Mouse (Mus musculus): ENCODE measurements around the gene Maml3. TPM values are rescaled to one million over a fixed set of nuclear protein-coding genes. Genes with fewer than 3 reads are reported as not detected.

Maml3 gene
- 5.5 and 6.0 TPM in 2 replicates for polyA plus RNA-seq (2016; fragmentation: Nextera tagmentation; extraction: Ambion mirVana)

- under 1% methylated on average over 49 of the region's 49 CpGs for WGBS
- peaks cover 25% of the 10 kb centered on the region for H3K4me1 ChIP-seq
- DNase-seq (ENCODE audit: low spot score), result peak; percentile 97
- H3K4me3 ChIP-seq, result peak within 1 kb of the TSS; percentile 93
- H3K27ac ChIP-seq (replicated peaks), result peak within 1 kb of the TSS; percentile 97
- H3K36me3 ChIP-seq (replicated peaks), result no peaks in the 10 kb centered on the region
- H3K27me3 ChIP-seq (replicated peaks; ENCODE audit: low read depth, poor library complexity, severe bottlenecking), result no peaks in the 10 kb centered on the region
- no peaks in the 10 kb centered on the region for H3K9me3 ChIP-seq
These were observed at the start of gene Maml3 for GRCm38 (mm10) chr3:52104636-52105151. Maml3 (minus strand) TSS chr3:52105076.

GRCm38 (mm10) chr3:52151155-52151554, 46.3 kb upstream of the Maml3 start:
- WGBS, result 73% methylated on average over 3 of the region's 3 CpGs
- no peaks in the 10 kb centered on the region for H3K27me3 ChIP-seq (replicated peaks; ENCODE audit: low read depth, poor library complexity, severe bottlenecking)
- peaks cover 3% of the 10 kb centered on the region; the same call in 1 of the 2 replicates for H3K9me3 ChIP-seq
- no peak for DNase-seq (ENCODE audit: low spot score)
- H3K27ac ChIP-seq (replicated peaks), result no peak overlapping the region
- H3K4me3 ChIP-seq, result no peak overlapping the region
- no peaks in the 10 kb centered on the region for H3K4me1 ChIP-seq
- no peaks in the 10 kb centered on the region for H3K36me3 ChIP-seq (replicated peaks)

GRCm38 (mm10) chr3:52148301-52148700, 43.4 kb upstream of the Maml3 start:
- 51% methylated on average over 4 of the region's 4 CpGs for WGBS
- DNase-seq (ENCODE audit: low spot score), result no peak
- H3K4me1 ChIP-seq, result peaks cover under 1% of the 10 kb centered on the region; the same call in 1 of the 2 replicates

GRCm38 (mm10) chr3:52144776-52145460, 40.0 kb upstream of the Maml3 start:
- Histone ChIP-seq H3K9me3 (no peaks in the 10 kb centered on the region), H3K27me3 (replicated peaks; ENCODE audit: low read depth, poor library complexity, severe bottlenecking) (no peaks in the 10 kb centered on the region), H3K4me3 (no peak overlapping the region), H3K36me3 (replicated peaks) (no peaks in the 10 kb centered on the region), H3K27ac (replicated peaks) (no peak overlapping the region), H3K4me1 (peaks cover 5% of the 10 kb centered on the region; the same call in 1 of the 2 replicates)
- 90% methylated on average over 12 of the region's 12 CpGs for WGBS
- no peak for DNase-seq (ENCODE audit: low spot score)

More at GRCm38 (mm10) chr3:52148301-52148700, 43.4 kb upstream of the Maml3 start:
- Histone ChIP-seq H3K36me3 (replicated peaks) (no peaks in the 10 kb centered on the region), H3K9me3 (no peaks in the 10 kb centered on the region), H3K27ac (replicated peaks) (no peak overlapping the region), H3K4me3 (no peak overlapping the region), H3K27me3 (replicated peaks; ENCODE audit: low read depth, poor library complexity, severe bottlenecking) (no peaks in the 10 kb centered on the region)

DNA sequence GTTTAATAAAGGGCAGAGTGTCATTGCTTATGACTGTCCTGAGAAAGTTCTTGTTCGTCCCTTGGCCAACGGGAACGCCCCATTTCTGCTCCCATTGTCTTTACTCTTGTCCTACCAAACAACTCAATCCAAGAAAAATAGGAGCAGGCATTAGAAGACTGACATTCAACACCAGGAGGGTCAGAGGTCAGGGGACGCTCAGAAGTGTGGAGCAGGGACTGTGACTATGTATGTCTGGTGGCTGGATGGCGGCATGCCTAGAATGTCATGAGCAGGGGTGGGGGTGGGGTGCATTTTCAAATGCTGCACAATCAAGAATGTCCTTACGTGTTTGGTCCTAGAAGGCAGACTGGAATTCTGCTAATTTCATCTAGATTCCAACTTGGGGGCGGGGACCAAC, 38.1 kb upstream of the Maml3 start:
- Histone ChIP-seq H3K4me1 (peaks cover 5% of the 10 kb centered on the region; the same call in 1 of the 2 replicates), H3K36me3 (replicated peaks) (no peaks in the 10 kb centered on the region), H3K27me3 (replicated peaks; ENCODE audit: low read depth, poor library complexity, severe bottlenecking) (no peaks in the 10 kb centered on the region), H3K9me3 (no peaks in the 10 kb centered on the region), H3K27ac (replicated peaks) (no peak overlapping the region), H3K4me3 (no peak overlapping the region)
- WGBS, result 64% methylated on average over 7 of the region's 7 CpGs
- DNase-seq (ENCODE audit: low spot score), result peak; percentile 15

DNA sequence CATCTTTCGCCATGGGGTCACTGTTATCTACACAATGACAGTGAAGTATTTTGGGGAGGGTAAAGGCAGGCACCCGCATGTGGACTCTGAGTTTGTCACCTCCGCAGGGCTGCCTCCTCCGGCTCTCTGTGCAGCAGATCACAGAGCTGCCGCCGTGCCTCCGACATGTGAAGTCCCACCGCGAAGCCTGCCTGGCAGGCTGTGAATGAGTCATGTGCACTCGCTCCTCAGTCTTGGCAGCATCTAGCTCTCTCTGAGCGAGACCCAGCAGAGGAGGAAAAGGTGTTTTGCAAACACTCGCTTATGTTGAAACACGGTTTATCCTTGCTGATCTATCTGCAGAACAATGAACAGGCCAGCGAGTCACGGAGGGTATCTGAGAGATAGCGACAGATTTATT, 35.3 kb upstream of the Maml3 start:
- 88% methylated on average over 16 of the region's 16 CpGs for WGBS
- peaks cover 5% of the 10 kb centered on the region; the same call in 1 of the 2 replicates for H3K4me1 ChIP-seq
- H3K27ac ChIP-seq (replicated peaks), result no peak overlapping the region
- H3K36me3 ChIP-seq (replicated peaks), result no peaks in the 10 kb centered on the region
- no peak overlapping the region for H3K4me3 ChIP-seq
- no peaks in the 10 kb centered on the region for H3K9me3 ChIP-seq
- no peak for DNase-seq (ENCODE audit: low spot score)
- no peaks in the 10 kb centered on the region for H3K27me3 ChIP-seq (replicated peaks; ENCODE audit: low read depth, poor library complexity, severe bottlenecking)

DNA sequence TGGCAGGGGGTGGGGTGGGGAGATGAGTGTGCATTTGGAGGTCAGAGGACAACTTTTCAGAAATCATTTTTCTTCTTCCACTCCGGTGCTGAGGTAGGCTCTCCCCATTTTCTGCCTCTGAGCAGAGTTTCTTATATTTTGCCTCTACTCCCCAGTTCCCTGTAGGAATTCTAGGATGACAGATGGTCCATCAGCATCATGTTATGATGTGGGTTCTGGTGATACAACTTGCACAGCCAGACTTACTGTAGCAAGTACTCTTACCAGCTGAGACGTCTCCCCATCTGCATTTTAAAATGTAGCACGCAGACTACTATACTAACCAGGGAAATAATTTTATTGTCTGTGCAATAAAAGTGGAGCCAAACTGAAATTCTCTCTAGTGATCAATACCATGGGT, 20.5 kb upstream of the Maml3 start:
- no peak overlapping the region for H3K27ac ChIP-seq (replicated peaks)
- no peaks in the 10 kb centered on the region for H3K4me1 ChIP-seq
- no peaks in the 10 kb centered on the region for H3K27me3 ChIP-seq (replicated peaks; ENCODE audit: low read depth, poor library complexity, severe bottlenecking)
- no peaks in the 10 kb centered on the region for H3K36me3 ChIP-seq (replicated peaks)
- no peak overlapping the region for H3K4me3 ChIP-seq
- no peaks in the 10 kb centered on the region for H3K9me3 ChIP-seq
- no peak for DNase-seq (ENCODE audit: low spot score)
- WGBS, result 88% methylated on average over 3 of the region's 3 CpGs

DNA sequence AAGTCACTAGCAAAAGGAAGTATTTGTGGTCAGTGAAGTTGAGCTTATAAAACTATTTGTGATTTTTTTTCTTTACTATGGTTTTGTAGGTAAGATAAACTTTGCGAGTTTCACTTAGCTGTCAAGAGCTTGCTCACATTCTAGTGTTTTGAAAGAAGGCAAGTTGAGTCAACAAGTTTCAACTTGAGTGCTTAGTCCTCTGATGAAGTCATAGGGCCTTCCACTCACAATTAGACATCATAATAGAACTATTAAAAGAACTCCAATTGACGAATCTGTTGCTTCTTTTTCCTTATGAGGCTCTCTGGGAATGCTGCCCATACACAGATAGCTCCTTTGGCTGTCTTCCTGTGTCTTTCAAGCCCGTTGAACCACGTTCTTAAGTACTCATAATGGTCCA, 16.0 kb upstream of the Maml3 start:
- 85% methylated on average over 4 of the region's 4 CpGs for WGBS
- no peak for DNase-seq (ENCODE audit: low spot score)
- Histone ChIP-seq H3K36me3 (replicated peaks) (no peaks in the 10 kb centered on the region), H3K27ac (replicated peaks) (no peak overlapping the region), H3K4me1 (no peaks in the 10 kb centered on the region), H3K4me3 (no peak overlapping the region), H3K27me3 (replicated peaks; ENCODE audit: low read depth, poor library complexity, severe bottlenecking) (no peaks in the 10 kb centered on the region), H3K9me3 (no peaks in the 10 kb centered on the region)

GRCm38 (mm10) chr3:52119216-52119615, 14.3 kb upstream of the Maml3 start:
- H3K9me3 ChIP-seq, result no peaks in the 10 kb centered on the region
- H3K27ac ChIP-seq (replicated peaks), result no peak overlapping the region
- WGBS, result 85% methylated on average over 7 of the region's 7 CpGs
- H3K36me3 ChIP-seq (replicated peaks), result no peaks in the 10 kb centered on the region
- H3K27me3 ChIP-seq (replicated peaks; ENCODE audit: low read depth, poor library complexity, severe bottlenecking), result no peaks in the 10 kb centered on the region
- no peak overlapping the region for H3K4me3 ChIP-seq
- H3K4me1 ChIP-seq, result no peaks in the 10 kb centered on the region
- DNase-seq (ENCODE audit: low spot score), result no peak

DNA sequence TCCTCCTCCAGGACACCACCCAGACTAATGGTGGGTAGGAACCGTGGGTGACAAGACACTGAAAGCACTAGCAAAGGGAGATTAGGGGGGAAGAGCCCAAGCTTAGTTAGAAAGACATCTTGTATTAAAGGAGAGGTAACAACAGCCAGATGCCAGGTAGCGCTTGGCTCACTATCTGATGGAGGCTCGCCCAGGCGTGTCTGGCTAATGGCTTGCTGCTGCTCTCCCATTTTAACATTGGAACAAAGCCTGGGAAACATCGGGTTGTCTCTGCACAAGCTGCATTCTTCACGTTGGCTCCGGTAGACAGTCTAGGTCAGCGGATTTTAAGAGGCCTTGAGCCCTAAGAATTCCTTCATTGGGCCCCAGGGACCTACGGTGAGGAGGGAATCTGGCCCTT, 10.5 kb upstream of the Maml3 start:
- WGBS, result 80% methylated on average over 9 of the region's 9 CpGs
- no peaks in the 10 kb centered on the region for H3K9me3 ChIP-seq
- H3K4me3 ChIP-seq, result no peak overlapping the region
- peaks cover 9% of the 10 kb centered on the region; the same call in 1 of the 2 replicates for H3K4me1 ChIP-seq
- no peak for DNase-seq (ENCODE audit: low spot score)
- no peaks in the 10 kb centered on the region for H3K27me3 ChIP-seq (replicated peaks; ENCODE audit: low read depth, poor library complexity, severe bottlenecking)
- no peak overlapping the region for H3K27ac ChIP-seq (replicated peaks)
- H3K36me3 ChIP-seq (replicated peaks), result no peaks in the 10 kb centered on the region

GRCm38 (mm10) chr3:52108027-52108426, 3.2 kb upstream of the Maml3 start:
- DNase-seq (ENCODE audit: low spot score), result no peak
- Histone ChIP-seq H3K4me3 (no peak overlapping the region), H3K27ac (replicated peaks) (no peak overlapping the region), H3K27me3 (replicated peaks; ENCODE audit: low read depth, poor library complexity, severe bottlenecking) (no peaks in the 10 kb centered on the region), H3K36me3 (replicated peaks) (no peaks in the 10 kb centered on the region), H3K4me1 (peaks cover 12% of the 10 kb centered on the region; the same call in 1 of the 2 replicates), H3K9me3 (no peaks in the 10 kb centered on the region)

DNA sequence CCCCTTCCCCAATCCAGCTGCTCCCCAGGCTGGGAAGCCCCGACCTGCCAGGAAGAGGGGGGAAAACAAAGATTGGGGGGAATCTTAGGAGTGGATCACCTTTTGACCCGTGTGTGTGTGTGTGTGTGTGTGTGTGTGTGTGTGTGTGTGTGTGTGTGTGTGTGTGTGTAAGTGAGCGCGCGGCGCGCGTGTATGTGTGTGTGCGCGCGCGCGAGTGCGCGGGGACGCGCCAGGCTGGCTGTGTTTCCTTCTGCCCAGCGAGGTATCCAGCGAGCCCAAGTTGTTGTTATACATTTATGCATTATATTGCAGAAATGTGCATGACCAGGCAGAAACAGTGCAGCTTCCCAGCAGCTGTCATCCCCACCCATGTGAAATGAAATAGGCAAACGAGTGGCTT, 280 bp upstream of the Maml3 start:
- H3K4me3 ChIP-seq, result peak overlapping the region; percentile 93
- DNase-seq (ENCODE audit: low spot score), result no peak
- H3K27ac ChIP-seq (replicated peaks), result peak overlapping the region; percentile 97
- WGBS, result under 1% methylated on average over 20 of the region's 20 CpGs
- no peaks in the 10 kb centered on the region for H3K27me3 ChIP-seq (replicated peaks; ENCODE audit: low read depth, poor library complexity, severe bottlenecking)
- no peaks in the 10 kb centered on the region for H3K9me3 ChIP-seq
- H3K36me3 ChIP-seq (replicated peaks), result no peaks in the 10 kb centered on the region
- peaks cover 25% of the 10 kb centered on the region for H3K4me1 ChIP-seq

DNA sequence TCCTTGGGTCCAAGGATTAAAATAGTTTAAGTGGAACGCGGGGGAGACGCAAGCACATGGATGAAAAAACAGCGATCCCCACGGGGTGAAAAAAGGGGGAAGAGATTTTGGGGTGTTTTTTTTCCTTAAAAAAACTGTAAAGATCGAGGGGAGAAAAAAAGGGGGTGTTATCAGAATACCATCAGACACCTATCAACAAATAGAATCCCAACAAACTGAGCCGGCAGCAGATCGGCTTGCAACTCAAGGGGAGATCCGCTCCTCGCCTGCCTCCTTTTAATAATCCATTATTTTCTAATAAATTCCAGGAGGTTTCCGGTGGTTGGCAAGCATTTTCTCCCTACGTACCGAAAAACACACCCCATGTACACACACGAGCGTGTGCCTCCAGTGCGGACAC, 668 bp downstream of the Maml3 start:
- no peak for DNase-seq (ENCODE audit: low spot score)

More for the DNA sequence above, 668 bp downstream of the Maml3 start:
- H3K9me3 ChIP-seq, result no peaks in the 10 kb centered on the region
- no peaks in the 10 kb centered on the region for H3K27me3 ChIP-seq (replicated peaks; ENCODE audit: low read depth, poor library complexity, severe bottlenecking)
- peaks cover 25% of the 10 kb centered on the region for H3K4me1 ChIP-seq
- under 1% methylated on average over 16 of the region's 16 CpGs for WGBS
- peak overlapping the region; percentile 97 for H3K27ac ChIP-seq (replicated peaks)
- H3K36me3 ChIP-seq (replicated peaks), result no peaks in the 10 kb centered on the region
- peak overlapping the region; percentile 93 for H3K4me3 ChIP-seq

Data from embryonic facial prominence, embryonic 10.5 days (tissue).